Mouse (Mus musculus) kidney, embryonic 16.5 days (tissue): ENCODE results near the gene Piezo1. TPM values are rescaled to one million over a fixed set of nuclear protein-coding genes. Genes with fewer than 3 reads are reported as not detected.

Experiments used
- ATAC-seq: fragments of 200-750 bp; cut with Nextera tagmentation; 2 replicates; pipeline ENCODE4 v1.8.0; 2017; ENCODE audit warnings: moderate TSS enrichment; ENCODE audit not compliant: low FRiP score, low TSS enrichment
- H3K27ac ChIP-seq: fragments of 300-500 bp; sonication (generic); 2 replicates; pipeline ENCODE4 v1.5.1; 2014; ENCODE audit warnings: low read length
- H3K27me3 ChIP-seq: fragments of 300-500 bp; sonication (generic); 2 replicates; pipeline ENCODE4 v1.6.1; 2014; ENCODE audit warnings: low read length, control low read depth, mixed read lengths; ENCODE audit not compliant: insufficient read depth
- H3K36me3 ChIP-seq: fragments of 300-500 bp; sonication (generic); 2 replicates; pipeline ENCODE4 v1.6.1; 2014; ENCODE audit warnings: low read length, control low read depth, mixed read lengths; ENCODE audit not compliant: insufficient read depth
- H3K4me1 ChIP-seq: fragments of 300-500 bp; sonication (generic); 2 replicates; pipeline ENCODE4 v1.6.1; 2014; ENCODE audit warnings: low read length, control low read depth, mixed read lengths; ENCODE audit not compliant: insufficient read depth
- H3K4me2 ChIP-seq: fragments of 300-500 bp; sonication (generic); replicated peaks from 2 replicates; pipeline ENCODE4 v1.6.1; 2014; ENCODE audit warnings: low read depth, low read length
- H3K4me3 ChIP-seq: fragments of 300-500 bp; sonication (generic); 2 replicates; pipeline ENCODE4 v1.5.1; 2014; ENCODE audit warnings: mild to moderate bottlenecking, low read length
- H3K9ac ChIP-seq: fragments of 300-500 bp; sonication (generic); replicated peaks from 2 replicates; pipeline ENCODE4 v1.6.1; 2014; ENCODE audit warnings: low read length
- H3K9me3 ChIP-seq: fragments of 300-500 bp; sonication (generic); 2 replicates; pipeline ENCODE4 v1.6.1; 2016; ENCODE audit warnings: low read length, control low read depth
- WGBS: fragments of 180-500 bp; shearing (Covaris S2); extraction: QIAGEN DNeasy Blood & Tissue Kit; methylation state at CpG from one replicate; pipeline ENCODE4 v1.1.7; 2014; 5-methylcytosine and 5-hydroxymethylcytosine counted together
- polyA plus RNA-seq: library from polyadenylated mRNA; unstranded; fragments of >200 nt; fragmentation: Nextera tagmentation; extraction: Ambion mirVana; gene quantifications from 2 replicates; pipeline ENCODE4 v1.2.1, GENCODE M21; 2015

The Piezo1 gene
- polyA plus RNA-seq, 1 experiment from 2014 or later = 16.9 TPM

- Histone ChIP-seq H3K27me3 (no peaks in the 10 kb centered on the region), H3K36me3 (no peaks in the 10 kb centered on the region), H3K9me3 (no peaks in the 10 kb centered on the region), H3K27ac (peak overlapping the region; percentile 67), H3K9ac (0 out of 2 replicates have a peak overlapping the region, but pooled peaks have one; percentile 3), H3K4me3 (no peak overlapping the region), H3K4me1 (peaks cover 62% of the 10 kb centered on the region), H3K4me2 (no peak overlapping the region)
- 83% methylated on average over 11 of the region's 11 CpGs for WGBS
- ATAC-seq = no peak
These were observed 30.5 kb downstream of the Piezo1 start for GRCm38 (mm10) chr8:122520611-122521010.

GRCm38 (mm10) chr8:122517541-122518190 lies 33.5 kb downstream of the Piezo1 start:
- Histone ChIP-seq H3K4me2 (0 out of 2 replicates have a peak overlapping the region, but pooled peaks have one; percentile 11), H3K9ac (peak overlapping the region; percentile 58; the same call in 1 of the 2 replicates), H3K27ac (peak overlapping the region; percentile 88), H3K9me3 (no peaks in the 10 kb centered on the region), H3K27me3 (no peaks in the 10 kb centered on the region), H3K4me3 (no peak overlapping the region), H3K36me3 (no peaks in the 10 kb centered on the region), H3K4me1 (peaks cover 39% of the 10 kb centered on the region)
- ATAC-seq = peak; percentile 64
- WGBS = 16% methylated on average over 6 of the region's 6 CpGs

- WGBS = 89% methylated on average over 14 of the region's 14 CpGs
- no peak overlapping the region for H3K27ac ChIP-seq
- no peak for ATAC-seq
These were observed 35.4 kb downstream of the Piezo1 start for GRCm38 (mm10) chr8:122515699-122516098.

GRCm38 (mm10) chr8:122512392-122512791 lies 38.7 kb downstream of the Piezo1 start:
- Histone ChIP-seq H3K36me3 (no peaks in the 10 kb centered on the region), H3K9ac (peak overlapping the region; percentile 19; the same call in 1 of the 2 replicates), H3K9me3 (no peaks in the 10 kb centered on the region), H3K27me3 (no peaks in the 10 kb centered on the region), H3K4me1 (peaks cover 33% of the 10 kb centered on the region), H3K27ac (peak overlapping the region; percentile 63), H3K4me3 (no peak overlapping the region), H3K4me2 (no peak overlapping the region)
- no peak for ATAC-seq
- 49% methylated on average over 7 of the region's 7 CpGs for WGBS

More at GRCm38 (mm10) chr8:122515699-122516098, 35.4 kb downstream of the Piezo1 start:
- Histone ChIP-seq H3K4me1 (peaks cover 51% of the 10 kb centered on the region), H3K4me2 (no peak overlapping the region), H3K9ac (no peak overlapping the region), H3K4me3 (no peak overlapping the region), H3K9me3 (no peaks in the 10 kb centered on the region), H3K36me3 (no peaks in the 10 kb centered on the region), H3K27me3 (no peaks in the 10 kb centered on the region)

- no peaks in the 10 kb centered on the region for H3K27me3 ChIP-seq
- H3K27ac ChIP-seq = peak overlapping the region; percentile 63
- no peak overlapping the region for H3K4me2 ChIP-seq
These were observed 39.6 kb downstream of the Piezo1 start for GRCm38 (mm10) chr8:122511552-122511951.

GRCm38 (mm10) chr8:122500856-122501255 lies 50.3 kb downstream of the Piezo1 start:
- Histone ChIP-seq H3K27me3 (no peaks in the 10 kb centered on the region), H3K4me2 (no peak overlapping the region), H3K4me3 (no peak overlapping the region), H3K4me1 (no peaks in the 10 kb centered on the region), H3K36me3 (peaks cover 36% of the 10 kb centered on the region), H3K9ac (no peak overlapping the region), H3K9me3 (no peaks in the 10 kb centered on the region), H3K27ac (no peak overlapping the region)
- ATAC-seq = peak; percentile 17; the same call in 1 of the 2 replicates
- WGBS = 32% methylated on average over 10 of the region's 10 CpGs

More at GRCm38 (mm10) chr8:122511552-122511951, 39.6 kb downstream of the Piezo1 start:
- Histone ChIP-seq H3K36me3 (no peaks in the 10 kb centered on the region), H3K9me3 (no peaks in the 10 kb centered on the region), H3K4me1 (peaks cover 27% of the 10 kb centered on the region), H3K4me3 (no peak overlapping the region), H3K9ac (peak overlapping the region; percentile 19; the same call in 1 of the 2 replicates)
- ATAC-seq = peak; percentile 61; the same call in 1 of the 2 replicates
- 24% methylated on average over 16 of the region's 16 CpGs for WGBS

- Histone ChIP-seq H3K4me2 (no peak overlapping the region), H3K27me3 (no peaks in the 10 kb centered on the region), H3K27ac (peak overlapping the region; percentile 48; the same call in 1 of the 2 replicates), H3K4me1 (no peaks in the 10 kb centered on the region), H3K9me3 (no peaks in the 10 kb centered on the region), H3K9ac (no peak overlapping the region), H3K4me3 (no peak overlapping the region), H3K36me3 (peaks cover 53% of the 10 kb centered on the region)
- WGBS = 68% methylated on average over 17 of the region's 17 CpGs
- no peak for ATAC-seq
These were observed 53.2 kb downstream of the Piezo1 start for GRCm38 (mm10) chr8:122497912-122498311.

GRCm38 (mm10) chr8:122497016-122497734 lies 54.0 kb downstream of the Piezo1 start:
- Histone ChIP-seq H3K4me1 (no peaks in the 10 kb centered on the region), H3K27me3 (no peaks in the 10 kb centered on the region), H3K4me3 (no peak overlapping the region), H3K9ac (no peak overlapping the region), H3K9me3 (no peaks in the 10 kb centered on the region), H3K4me2 (no peak overlapping the region), H3K36me3 (peaks cover 57% of the 10 kb centered on the region), H3K27ac (peak overlapping the region; percentile 48; the same call in 1 of the 2 replicates)
- WGBS = 75% methylated on average over 11 of the region's 12 CpGs
- ATAC-seq = no peak

- H3K27me3 ChIP-seq = no peaks in the 10 kb centered on the region
- no peaks in the 10 kb centered on the region for H3K9me3 ChIP-seq
- no peak overlapping the region for H3K4me2 ChIP-seq
- WGBS = 93% methylated on average over 9 of the region's 9 CpGs
- no peaks in the 10 kb centered on the region for H3K4me1 ChIP-seq
- no peak overlapping the region for H3K27ac ChIP-seq
- H3K36me3 ChIP-seq = peaks cover 78% of the 10 kb centered on the region
- H3K4me3 ChIP-seq = no peak overlapping the region
- H3K9ac ChIP-seq = no peak overlapping the region
- ATAC-seq = no peak
These were observed 62.7 kb downstream of the Piezo1 start for GRCm38 (mm10) chr8:122488387-122488786.

GRCm38 (mm10) chr8:122484831-122485230 lies 66.3 kb downstream of the Piezo1 start:
- H3K9me3 ChIP-seq = no peaks in the 10 kb centered on the region
- no peak for ATAC-seq
- no peaks in the 10 kb centered on the region for H3K4me1 ChIP-seq
- peaks cover 83% of the 10 kb centered on the region for H3K36me3 ChIP-seq
- no peaks in the 10 kb centered on the region for H3K27me3 ChIP-seq
- no peak overlapping the region for H3K27ac ChIP-seq
- no peak overlapping the region for H3K9ac ChIP-seq
- no peak overlapping the region for H3K4me3 ChIP-seq
- 90% methylated on average over 12 of the region's 12 CpGs for WGBS
- H3K4me2 ChIP-seq = no peak overlapping the region
